Mouse (Mus musculus): Measurements from ENCODE around the gene P2rx6. TPM values are rescaled to one million over a fixed set of nuclear protein-coding genes. Genes with fewer than 3 reads are reported as not detected.
"Not testable (repeated sequence)": the region's sequence is repeated elsewhere in the genome, so short reads cannot be mapped to it uniquely, and the experiment has no call there.

Gene P2rx6
- total and polyA plus RNA-seq, 3 experiments = not detected

DNA sequence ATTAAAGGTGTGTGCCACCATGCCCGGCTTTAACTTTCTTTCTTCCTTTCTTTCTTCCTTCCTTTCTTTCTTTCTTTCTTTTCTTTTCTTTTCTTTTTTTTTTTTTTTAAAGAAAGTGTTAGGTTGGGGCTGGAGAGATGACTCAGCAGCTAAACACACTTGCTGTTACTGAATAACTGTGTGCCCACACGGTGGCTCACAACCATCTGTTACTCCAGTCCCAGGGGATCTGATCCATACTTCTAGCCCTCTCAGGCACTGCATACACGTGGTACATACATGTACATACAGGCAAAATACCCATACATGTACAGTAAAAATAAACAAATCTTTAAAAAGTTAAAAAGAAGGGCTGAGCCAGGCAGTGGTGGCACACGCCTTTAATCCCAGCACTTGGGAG is 49.7 kb downstream of the P2rx6 start:
- H3K4me1 ChIP-seq (ENCODE audit: control insufficient read depth in 1 of 2, insufficient read depth in 2 of 2) = peaks cover 0 to 5% of the 10 kb centered on the region in 2 experiments; a peak in 2 of 4 replicates
- H3K36me3 ChIP-seq (replicated peaks in 1 of 2; ENCODE audit: control insufficient read depth in 1 of 2, insufficient read depth in 1 of 2, low read length in 1 of 2) = no peaks in the 10 kb centered on the region
- no peaks in the 10 kb centered on the region for H3K79me2 ChIP-seq (replicated peaks; ENCODE audit: control insufficient read depth, extremely low read depth, insufficient read depth, poor library complexity, severe bottlenecking)
- DNase-seq (ENCODE audit: extremely low read depth) = no peak
- H3K9me3 ChIP-seq (replicated peaks; ENCODE audit: low read length) = peaks cover 18% of the 10 kb centered on the region
- H3K9ac ChIP-seq (ENCODE audit: insufficient read depth, low read depth) = no peak overlapping the region
- no peak overlapping the region for H3K4me2 ChIP-seq (ENCODE audit: insufficient read depth, low read depth, poor library complexity, severe bottlenecking)
- in situ Hi-C loops (cut with MboI; ENCODE audit: low pct_ligation_motif_present, low pct_unique_long_range_greater_than_20kb, low sequenced_read_pairs) (no loop called here), dilution Hi-C loops (cut with MboI; ENCODE audit: extremely low pct_ligation_motif_present, extremely low pct_unique_long_range_greater_than_20kb, low sequenced_read_pairs) (no loop called here)
- no peak overlapping the region for H3K4me3 ChIP-seq (replicated peaks in 1 of 3; ENCODE audit: low read depth in 2 of 3, low read length in 2 of 3, poor library complexity in 1 of 3)
- no peak overlapping the region for H3K27ac ChIP-seq (ENCODE audit: insufficient read depth, low read depth)
- peaks cover 7% of the 10 kb centered on the region for H3K27me3 ChIP-seq (replicated peaks)
- no peak for TF ChIP-seq JUN (IDR thresholded peaks at IDR 0.05; ENCODE audit: insufficient read depth, low read depth, low read length)
- TF ChIP-seq SIN3A (IDR thresholded peaks at IDR 0.05; ENCODE audit: low read length) = no peak
- no peak for TF ChIP-seq MEF2A (IDR thresholded peaks at IDR 0.05; ENCODE audit: borderline replicate concordance, low read depth, low read length)
- no peak for TF ChIP-seq MXI1 (IDR thresholded peaks at IDR 0.05; ENCODE audit: low read depth, low read length)
- no peak for TF ChIP-seq HCFC1 (IDR thresholded peaks at IDR 0.05; ENCODE audit: low read depth, low read length)
- no peak for TF ChIP-seq CHD2 (IDR thresholded peaks at IDR 0.05; ENCODE audit: low read length)
- TF ChIP-seq NRF1 (IDR thresholded peaks at IDR 0.05; ENCODE audit: low read depth, low read length) = no peak
- no peak for TF ChIP-seq TCF12 (IDR thresholded peaks at IDR 0.05; ENCODE audit: low read depth, low read length)
- TF ChIP-seq KAT2A (IDR thresholded peaks at IDR 0.05; ENCODE audit: insufficient replicate concordance, low read length) = no peak
- TF ChIP-seq MAFK (IDR thresholded peaks at IDR 0.05; ENCODE audit: insufficient replicate concordance, low read length) = no peak
- TF ChIP-seq POLR2A (IDR thresholded peaks at IDR 0.05; ENCODE audit: low read depth, low read length) = no peak

DNA sequence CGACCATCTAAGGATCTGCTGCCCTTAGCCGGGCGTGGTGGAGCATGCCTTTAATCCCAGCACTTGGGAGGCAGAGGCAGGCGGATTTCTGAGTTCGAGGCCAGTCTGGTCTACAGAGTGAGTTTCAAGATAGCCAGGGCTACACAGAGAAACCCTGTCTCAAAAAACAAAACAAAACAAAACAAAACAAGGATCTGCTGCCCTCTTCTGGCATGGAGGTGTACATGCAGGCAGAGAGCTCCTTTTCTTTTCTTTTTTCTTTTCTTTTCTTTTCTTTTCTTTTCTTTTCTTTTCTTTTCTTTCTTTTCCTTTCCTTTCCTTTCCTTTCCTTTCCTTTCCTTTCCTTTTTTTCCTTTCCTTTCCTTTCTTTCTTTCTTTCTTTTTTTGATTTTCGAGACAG is 53.1 kb downstream of the P2rx6 start:
- in situ Hi-C loops (cut with MboI; ENCODE audit: low pct_ligation_motif_present, low pct_unique_long_range_greater_than_20kb, low sequenced_read_pairs) = loop anchor here (5.0 kb wide), 1 partner anchor 57 kb away; no protein-coding TSS in a partner anchor
- H3K27ac ChIP-seq (ENCODE audit: insufficient read depth, low read depth) = not testable (repeated sequence)

DNA sequence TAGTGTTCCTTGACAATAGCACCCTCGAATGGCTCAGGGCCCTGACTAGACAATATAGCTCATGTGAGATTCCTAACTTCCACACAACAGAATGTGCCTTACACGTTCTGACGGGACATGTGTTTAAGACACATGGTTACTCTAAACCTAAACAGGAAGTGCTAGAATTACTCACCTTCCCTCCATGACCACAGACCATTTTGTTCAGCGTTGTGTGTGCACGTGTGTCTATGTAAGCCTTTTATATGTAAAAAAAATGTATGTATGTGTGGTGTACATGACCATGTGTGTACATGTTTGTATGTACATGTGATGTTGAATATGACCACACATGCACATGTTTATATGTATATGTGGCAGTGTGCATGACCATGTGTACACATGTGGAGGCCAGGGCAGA is 54.5 kb downstream of the P2rx6 start:
- Histone ChIP-seq H3K4me3 (replicated peaks in 1 of 3; ENCODE audit: low read depth in 2 of 3, low read length in 2 of 3, poor library complexity in 1 of 3) (no peak overlapping the region), H3K27ac (ENCODE audit: insufficient read depth, low read depth) (no peak overlapping the region), H3K36me3 (replicated peaks in 1 of 2; ENCODE audit: control insufficient read depth in 1 of 2, insufficient read depth in 1 of 2, low read length in 1 of 2) (peaks cover 0 to 3% of the 10 kb centered on the region in 2 experiments), H3K27me3 (replicated peaks) (no peaks in the 10 kb centered on the region), H3K4me1 (ENCODE audit: control insufficient read depth in 1 of 2, insufficient read depth in 2 of 2) (peaks cover 10 to 14% of the 10 kb centered on the region in 2 experiments), H3K9ac (ENCODE audit: insufficient read depth, low read depth) (no peak overlapping the region), H3K4me2 (ENCODE audit: insufficient read depth, low read depth, poor library complexity, severe bottlenecking) (no peak overlapping the region), H3K9me3 (replicated peaks; ENCODE audit: low read length) (no peaks in the 10 kb centered on the region), H3K79me2 (replicated peaks; ENCODE audit: control insufficient read depth, extremely low read depth, insufficient read depth, poor library complexity, severe bottlenecking) (peaks cover 21% of the 10 kb centered on the region)
- no peak for DNase-seq (ENCODE audit: extremely low read depth)
- in situ Hi-C loops (cut with MboI; ENCODE audit: low pct_ligation_motif_present, low pct_unique_long_range_greater_than_20kb, low sequenced_read_pairs) = loop anchor here (5.0 kb wide), 1 partner anchor 59 kb away; no protein-coding TSS in a partner anchor
- TF ChIP-seq BHLHE40 (IDR thresholded peaks at IDR 0.05; ENCODE audit: low read depth, low read length) (peak; percentile 35; the same call in 1 of the 2 replicates), ZKSCAN1 (IDR thresholded peaks at IDR 0.05; ENCODE audit: borderline replicate concordance, low read depth, low read length) (no peak), MYC (IDR thresholded peaks at IDR 0.05; ENCODE audit: low read depth, low read length) (peak; percentile 16; the same call in 1 of the 2 replicates), MAX (IDR thresholded peaks at IDR 0.05; ENCODE audit: low read length) (peak; percentile 56)
- dilution Hi-C loops (cut with MboI; ENCODE audit: extremely low pct_ligation_motif_present, extremely low pct_unique_long_range_greater_than_20kb, low sequenced_read_pairs) = no loop called here

More for the DNA sequence above, 53.1 kb downstream of the P2rx6 start:
- H3K4me1 ChIP-seq (ENCODE audit: control insufficient read depth in 1 of 2, insufficient read depth in 2 of 2); H3K4me3 ChIP-seq (replicated peaks in 1 of 3; ENCODE audit: low read depth in 2 of 3, low read length in 2 of 3, poor library complexity in 1 of 3); H3K4me2 ChIP-seq (ENCODE audit: insufficient read depth, low read depth, poor library complexity, severe bottlenecking); H3K9me3 ChIP-seq (replicated peaks; ENCODE audit: low read length); H3K79me2 ChIP-seq (replicated peaks; ENCODE audit: control insufficient read depth, extremely low read depth, insufficient read depth, poor library complexity, severe bottlenecking); H3K27me3 ChIP-seq (replicated peaks); H3K36me3 ChIP-seq (replicated peaks in 1 of 2; ENCODE audit: control insufficient read depth in 1 of 2, insufficient read depth in 1 of 2, low read length in 1 of 2); H3K9ac ChIP-seq (ENCODE audit: insufficient read depth, low read depth); dilution Hi-C loops (cut with MboI; ENCODE audit: extremely low pct_ligation_motif_present, extremely low pct_unique_long_range_greater_than_20kb, low sequenced_read_pairs): not testable (repeated sequence)
- DNase-seq (ENCODE audit: extremely low read depth) = peak; percentile 30
- TF ChIP-seq CTCF (conservative IDR thresholded peaks at IDR 0.05 in 1 of 2, IDR thresholded peaks at IDR 0.05 in 1 of 2; ENCODE audit: low read depth in 2 of 2, low read length in 2 of 2) = peak; percentile 38 to 56
- TF ChIP-seq RAD21 (IDR thresholded peaks at IDR 0.05; ENCODE audit: low read depth, low read length) = peak; percentile 41
- peak; percentile 34; the same call in 1 of the 2 replicates for TF ChIP-seq SMC3 (IDR thresholded peaks at IDR 0.05; ENCODE audit: low read depth, low read length)
